Mouse (Mus musculus) ovary, postnatal 14 days (tissue): ENCODE data around the gene Gpr146.
"Not testable (repeated sequence)": the region's sequence is repeated elsewhere in the genome, so short reads cannot be mapped to it uniquely, and the experiment has no call there.

ENCODE experiments used
- DNase-seq: peaks from one replicate; pipeline ENCODE4 v3.0.0; 2022; ENCODE audit warnings: low spot score

Gpr146 gene

DNA sequence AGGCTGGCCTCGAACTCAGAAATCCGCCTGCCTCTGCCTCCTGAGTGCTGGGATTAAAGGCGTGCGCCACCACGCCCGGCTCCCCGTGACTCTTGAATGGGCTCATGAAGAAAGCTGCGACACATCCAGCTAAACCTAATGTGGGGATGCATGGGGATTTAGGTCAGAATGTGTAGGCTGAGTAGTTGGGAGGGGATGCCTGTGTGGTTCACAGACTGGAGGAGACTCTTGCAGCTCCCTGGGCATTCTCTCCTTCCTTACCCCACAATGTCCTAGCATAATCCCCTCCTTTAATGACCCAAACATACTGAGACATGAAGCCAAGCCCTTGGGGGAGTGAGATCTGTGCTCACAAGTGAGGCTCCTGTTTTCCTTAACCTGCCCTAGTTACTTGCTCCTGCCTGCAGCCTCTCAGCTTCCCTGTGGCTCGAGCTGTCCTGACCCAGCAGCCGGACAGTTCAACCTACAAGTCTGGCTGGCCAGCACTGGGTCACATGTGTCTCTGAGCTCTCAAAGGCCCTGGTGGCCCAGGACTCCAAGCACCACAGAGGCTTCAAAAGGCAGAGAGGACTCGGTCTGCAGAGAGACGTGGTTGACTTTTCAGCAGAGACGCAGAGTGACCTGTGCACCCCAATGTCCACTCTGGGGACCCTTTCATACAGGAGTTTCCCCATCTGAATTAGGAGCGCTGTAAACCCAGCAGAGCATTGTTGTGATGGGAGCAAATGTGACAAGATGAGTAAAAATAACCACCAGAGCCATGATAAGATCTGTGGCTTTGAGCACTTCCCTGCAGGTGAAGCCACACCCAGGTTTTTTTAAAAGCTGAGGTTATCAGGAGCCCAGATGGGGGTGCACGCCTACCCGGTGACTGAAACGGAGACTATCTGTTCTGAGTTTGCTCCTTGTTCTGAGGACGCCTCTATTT lies 4.4 kb downstream of the Gpr146 start:
- no peak for DNase-seq

DNA sequence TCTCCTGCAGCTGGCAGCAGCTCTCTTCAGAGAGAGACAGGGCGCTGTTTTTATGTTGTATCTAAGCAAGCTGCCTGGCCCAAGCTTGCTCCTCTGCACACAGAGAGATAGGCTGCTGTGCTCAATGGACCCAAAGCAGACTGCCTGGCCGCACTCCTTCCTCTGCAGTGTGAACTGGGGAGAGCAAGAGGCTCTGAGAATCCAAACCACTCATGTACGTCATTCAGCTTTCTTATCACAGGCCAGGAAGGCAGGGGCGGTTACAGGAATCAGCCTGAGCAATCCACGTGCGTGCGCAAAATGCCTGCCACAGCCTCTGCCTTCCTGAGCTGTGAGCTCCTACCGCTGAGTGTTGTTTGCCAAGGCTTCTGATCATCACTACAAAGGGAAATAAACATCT lies 5.3 kb downstream of the Gpr146 start:
- no peak for DNase-seq

DNA sequence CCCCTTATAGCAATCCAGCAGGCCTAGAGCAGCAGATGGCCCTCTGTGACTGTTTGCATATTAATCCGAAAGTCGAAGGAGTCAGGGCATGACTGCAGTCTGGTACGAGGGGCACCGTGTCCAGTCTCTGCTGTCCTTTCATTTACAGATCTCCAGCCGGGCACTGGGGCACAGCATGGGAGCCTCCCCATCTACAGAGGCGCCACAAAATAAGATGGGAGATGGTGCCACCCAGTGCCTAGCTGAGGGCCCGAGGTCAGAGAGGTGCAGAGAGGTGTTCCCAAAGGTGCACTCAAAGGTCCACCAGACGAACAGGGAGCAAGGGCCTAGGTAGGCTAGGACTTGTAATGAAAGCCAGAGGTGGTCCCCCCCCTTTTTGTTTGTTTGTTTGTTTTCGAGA lies 5.7 kb downstream of the Gpr146 start:
- no peak for DNase-seq

DNA sequence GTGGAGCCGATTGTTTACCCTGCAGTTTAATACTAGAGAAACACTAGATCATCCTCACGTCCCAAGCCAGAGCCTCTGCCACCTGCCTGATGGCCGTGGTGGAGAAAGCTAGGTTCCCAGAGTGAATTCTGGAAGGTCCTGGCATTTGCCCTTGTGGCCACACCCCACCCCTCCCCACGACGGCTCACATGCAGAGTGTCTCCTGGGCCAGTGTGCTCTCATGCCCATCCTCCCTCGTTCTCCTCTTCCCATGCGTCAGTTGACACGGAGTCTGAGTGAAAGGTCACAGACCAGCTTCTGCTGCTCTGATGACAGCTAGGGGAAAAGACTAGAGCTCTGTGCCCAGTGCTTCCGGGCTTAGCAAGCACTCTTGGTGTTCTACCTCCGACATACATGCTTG lies 7.0 kb downstream of the Gpr146 start:
- no peak for DNase-seq

DNA sequence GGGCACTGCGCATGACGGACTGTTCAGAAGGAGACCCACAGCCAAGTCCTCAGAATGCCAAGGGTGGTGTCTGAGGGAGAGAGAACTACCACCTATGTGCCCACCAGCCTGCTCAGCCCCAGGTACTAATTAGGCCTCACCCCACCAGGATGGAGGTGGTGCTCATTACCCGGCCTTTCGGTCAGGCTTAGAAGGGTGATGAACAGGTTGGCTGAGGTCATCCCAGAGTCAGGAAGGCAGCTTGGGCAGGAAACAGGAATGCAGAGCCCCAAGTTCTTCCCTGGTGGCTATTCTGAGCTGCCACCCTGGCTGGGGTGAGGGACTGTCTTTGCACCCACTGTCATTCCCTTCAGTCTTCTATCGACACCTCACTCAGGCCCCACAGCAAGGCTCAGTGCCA lies 8.6 kb downstream of the Gpr146 start:
- no peak for DNase-seq

DNA sequence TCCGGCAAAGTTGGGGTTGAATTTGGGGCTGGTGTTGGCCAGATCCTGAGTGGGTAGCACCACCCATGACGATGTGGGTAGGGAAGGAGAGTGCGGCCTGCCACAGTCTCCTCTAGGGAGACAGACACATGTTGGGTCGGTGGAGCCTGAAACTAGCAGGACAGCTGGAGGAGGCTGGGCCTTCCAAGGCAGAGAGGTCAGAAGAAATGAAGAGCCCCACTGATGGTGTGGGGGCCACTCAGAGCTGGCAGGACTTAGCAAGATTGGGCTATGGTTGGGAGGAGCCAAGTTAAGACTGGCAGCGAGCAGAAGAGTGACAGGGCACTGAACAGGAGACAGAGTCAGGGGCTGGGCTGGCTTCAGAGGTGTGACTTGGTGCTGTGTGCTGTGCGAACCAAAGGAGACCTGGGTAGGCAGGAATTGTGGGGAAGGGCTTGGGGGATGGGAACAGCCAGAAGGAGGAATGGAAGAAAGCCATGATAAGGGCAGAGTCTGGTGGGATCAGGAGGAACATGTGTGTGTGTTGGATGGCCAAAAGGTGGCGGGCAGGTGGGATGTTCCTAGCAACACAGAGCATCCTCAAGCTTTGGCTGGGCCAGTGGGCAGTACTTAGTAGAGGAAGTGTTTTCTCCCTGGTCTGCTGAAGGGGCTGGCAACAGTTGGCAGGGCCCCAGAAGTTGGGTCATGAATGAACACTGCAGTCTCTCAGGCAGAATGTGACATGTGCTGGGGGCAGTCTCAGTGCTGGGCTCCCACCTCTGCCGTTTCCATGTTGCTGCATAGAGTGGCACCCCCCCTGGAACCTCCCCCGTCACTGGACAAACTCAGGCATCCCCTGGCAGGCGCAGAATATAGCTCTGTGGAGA lies 10.1 kb downstream of the Gpr146 start:
- no peak for DNase-seq

DNA sequence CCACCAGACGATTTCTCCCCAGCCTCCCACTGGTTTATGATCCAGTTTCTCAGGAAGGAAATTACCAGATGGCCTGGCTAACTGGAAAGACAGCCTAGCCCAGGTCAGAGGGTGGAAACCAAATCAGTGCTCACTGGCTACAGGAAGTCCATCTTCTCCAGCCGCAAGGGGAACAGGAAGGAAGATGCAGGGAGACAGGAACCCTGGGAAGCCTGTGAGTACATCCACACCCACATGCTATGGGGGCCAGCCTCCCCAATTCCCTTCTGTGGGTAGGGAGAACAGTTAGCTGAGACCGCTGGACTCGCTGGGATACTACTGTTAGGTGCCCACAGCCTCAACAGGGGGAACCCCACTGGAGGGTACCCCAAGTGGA lies 10.7 kb downstream of the Gpr146 start:
- DNase-seq, result no peak

DNA sequence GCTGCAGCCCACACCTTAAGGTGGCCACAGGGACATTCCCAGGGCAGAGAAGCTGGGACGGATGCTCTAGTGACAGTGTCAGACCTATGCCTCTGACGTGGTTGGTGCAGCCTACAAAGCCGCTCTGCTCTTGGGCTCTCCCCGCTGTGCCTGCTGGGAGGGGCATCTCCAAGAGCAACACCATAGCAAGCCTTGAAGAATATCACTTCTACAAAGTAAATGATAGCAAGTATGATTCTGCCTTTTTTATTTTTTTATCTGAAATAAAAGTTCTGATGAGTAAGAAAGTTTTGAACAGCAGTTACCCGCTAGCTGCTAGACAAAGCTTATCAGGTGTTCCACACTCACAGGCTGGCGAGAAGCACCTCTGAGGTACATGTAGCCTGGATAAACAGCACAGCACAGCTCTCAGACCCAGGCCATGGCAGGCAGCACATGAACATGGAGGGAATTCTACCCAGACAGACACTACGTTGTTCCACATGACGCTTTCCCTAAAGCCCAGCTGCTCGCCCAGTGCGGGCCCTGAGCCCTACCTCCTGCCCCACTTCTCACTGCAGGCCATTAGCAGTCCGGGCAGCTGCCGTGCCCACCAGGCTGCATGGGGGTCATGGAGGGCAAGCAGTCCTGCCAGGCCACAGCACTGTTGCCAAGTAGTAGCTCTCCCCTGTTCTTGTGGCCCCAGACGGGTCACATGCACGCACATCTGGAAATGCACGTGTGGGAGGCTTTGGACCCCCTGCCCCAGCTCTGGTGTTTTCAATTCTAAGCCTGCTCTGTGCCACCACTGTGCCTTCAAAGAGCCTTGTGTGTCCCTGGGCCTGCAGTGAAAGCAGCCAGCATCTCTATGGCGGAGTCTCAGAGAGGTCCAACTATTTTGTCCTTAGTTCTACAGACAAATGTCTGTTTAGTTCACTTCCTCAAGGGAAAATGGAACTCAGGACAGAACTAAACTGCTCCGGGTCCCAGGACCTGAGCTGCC lies 11.5 kb downstream of the Gpr146 start:
- no peak for DNase-seq

DNA sequence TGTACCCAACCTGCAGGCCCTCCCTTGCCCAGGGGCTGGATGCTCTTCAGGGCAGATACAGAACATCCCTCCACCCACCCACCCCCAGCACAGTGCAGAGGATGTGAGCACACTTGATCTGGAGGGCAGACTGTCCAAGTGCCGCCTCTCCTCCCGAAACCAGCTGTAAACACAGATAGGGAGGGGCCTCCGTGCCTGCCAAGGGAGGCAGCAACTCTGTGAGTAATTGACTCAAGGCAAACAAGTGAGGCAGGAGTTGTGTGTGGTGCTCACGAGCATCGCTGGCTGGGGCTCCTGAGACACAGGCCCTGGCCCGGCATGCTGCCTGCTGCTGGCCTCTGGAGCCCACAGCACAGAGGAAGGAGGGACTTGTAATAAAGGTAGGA lies 12.2 kb downstream of the Gpr146 start:
- DNase-seq, result no peak

DNA sequence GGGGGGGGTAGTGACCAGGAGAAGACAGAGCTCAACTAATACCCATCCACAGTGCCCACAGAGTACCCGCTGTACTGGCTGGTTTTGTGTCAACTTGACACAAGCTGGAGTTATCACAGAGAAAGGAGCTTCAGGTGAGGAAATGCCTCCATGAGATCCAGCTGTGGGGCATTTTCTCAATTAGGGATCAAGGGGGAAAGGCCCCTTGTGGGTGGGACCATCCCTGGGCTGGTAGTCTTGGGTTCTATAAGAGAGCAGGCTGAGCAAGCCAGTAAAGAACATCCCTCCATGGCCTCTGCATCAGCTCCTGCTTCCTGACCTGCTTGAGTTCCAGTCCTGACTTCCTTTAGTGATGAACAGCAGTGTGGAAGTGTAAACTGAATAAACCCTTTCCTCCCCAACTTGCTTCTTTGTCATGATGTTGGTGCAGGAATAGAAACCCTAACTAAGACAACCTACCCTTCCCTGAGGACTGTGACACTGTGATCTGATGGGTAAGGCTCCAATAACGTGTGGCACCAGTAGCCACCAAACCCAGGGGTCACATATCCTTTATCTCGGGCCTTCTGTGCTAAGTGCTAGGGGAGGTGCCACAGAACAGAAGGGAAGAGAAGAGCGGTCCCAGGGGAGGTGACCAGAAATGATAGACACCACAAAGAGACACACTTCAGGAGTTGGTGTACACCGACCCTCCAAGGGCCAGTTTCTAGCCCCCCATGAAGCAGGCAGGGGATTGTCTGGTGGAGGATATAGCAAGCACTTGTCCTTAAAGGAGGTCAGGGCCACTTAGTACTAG lies 13.0 kb downstream of the Gpr146 start:
- not testable (repeated sequence) for DNase-seq

DNA sequence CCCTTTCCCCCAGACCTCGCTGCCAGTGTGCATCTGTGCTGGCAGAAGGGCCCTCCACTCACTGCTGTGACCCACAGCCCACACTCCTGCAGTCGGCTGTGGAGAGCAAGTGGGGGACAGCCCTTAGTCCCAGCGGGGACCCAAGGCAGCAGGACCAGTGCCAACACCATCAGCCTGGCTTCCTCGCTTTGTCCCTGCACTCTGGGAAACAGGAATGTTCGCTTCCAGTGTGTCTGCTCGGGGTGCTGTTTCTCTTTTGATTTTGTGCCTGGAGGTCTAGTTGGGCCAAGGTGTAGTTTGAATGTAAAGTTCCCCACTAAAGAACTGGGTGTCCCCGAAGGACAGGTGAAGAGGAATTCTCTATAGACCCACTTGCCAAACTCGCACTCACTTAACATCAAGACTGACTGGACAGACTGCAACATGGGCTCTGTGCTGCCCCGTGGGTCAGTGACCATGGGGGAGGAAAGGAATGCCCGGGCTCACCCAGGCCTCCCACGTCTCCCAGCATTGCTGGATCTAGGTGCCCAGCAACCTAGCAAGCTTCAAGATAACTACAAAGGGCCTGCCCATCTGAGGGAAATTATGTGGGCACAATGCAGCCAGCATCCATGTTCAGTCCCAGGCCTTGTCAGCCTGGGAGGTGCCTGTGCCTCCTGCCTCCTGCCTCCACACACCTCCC lies 14.0 kb downstream of the Gpr146 start:
- DNase-seq, result no peak

DNA sequence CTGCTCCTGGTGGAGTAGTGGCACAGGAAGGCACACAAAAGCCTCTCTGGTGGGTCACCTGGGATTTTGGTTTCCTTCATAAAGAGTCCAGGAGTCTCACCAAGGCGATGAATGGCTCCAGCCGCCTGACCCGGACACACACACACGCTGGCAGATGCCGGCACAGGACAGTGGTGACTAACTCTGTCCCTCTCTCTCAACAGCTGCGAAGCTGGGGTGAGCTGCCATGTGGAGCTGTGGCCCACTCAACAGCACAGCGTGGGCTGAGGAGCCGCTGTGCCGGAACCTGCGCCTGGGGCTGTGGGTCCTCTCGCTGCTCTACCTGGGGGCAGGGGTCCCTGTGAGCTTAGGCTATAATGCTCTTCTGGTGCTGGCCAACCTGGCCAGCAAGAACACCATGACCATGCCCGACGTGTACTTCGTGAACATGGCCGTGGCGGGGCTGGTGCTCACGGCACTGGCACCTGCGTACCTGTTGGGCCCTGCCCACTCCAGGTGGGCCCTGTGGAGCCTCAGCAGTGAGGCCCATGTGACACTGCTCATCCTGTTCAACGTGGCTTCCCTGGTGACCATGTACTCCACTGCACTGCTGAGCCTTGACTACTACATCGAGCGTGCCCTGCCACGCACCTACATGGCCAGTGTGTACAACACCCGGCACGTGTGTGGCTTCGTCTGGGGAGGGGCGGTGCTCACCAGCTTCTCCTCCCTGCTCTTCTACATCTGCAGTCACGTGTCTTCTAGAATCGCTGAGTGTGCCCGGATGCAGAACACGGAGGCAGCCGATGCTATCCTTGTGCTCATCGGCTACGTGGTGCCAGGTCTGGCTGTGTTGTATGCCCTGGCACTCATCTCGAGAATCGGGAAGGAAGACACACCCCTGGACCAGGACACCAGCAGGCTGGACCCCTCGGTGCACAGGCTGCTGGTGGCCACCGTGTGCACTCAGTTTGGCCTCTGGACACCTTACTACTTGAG lies 15.0 kb downstream of the Gpr146 start:
- no peak for DNase-seq

DNA sequence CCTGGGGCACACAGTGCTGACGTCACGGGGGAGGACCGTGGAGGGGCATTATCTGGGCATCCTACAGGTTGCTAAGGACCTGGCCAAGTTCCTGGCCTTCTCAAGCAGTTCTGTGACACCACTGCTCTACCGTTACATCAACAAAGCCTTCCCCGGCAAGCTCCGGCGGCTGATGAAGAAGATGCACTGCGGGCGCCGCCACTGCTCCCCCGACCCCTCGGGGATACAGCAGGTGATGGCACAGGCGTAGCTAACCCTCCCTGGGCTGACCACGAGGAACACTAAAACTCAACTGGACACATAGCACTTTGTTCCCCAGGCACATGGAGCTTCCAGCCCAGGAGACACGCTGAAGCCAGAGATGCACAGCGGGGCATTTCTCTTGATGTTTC lies 15.7 kb downstream of the Gpr146 start:
- DNase-seq, result no peak

DNA sequence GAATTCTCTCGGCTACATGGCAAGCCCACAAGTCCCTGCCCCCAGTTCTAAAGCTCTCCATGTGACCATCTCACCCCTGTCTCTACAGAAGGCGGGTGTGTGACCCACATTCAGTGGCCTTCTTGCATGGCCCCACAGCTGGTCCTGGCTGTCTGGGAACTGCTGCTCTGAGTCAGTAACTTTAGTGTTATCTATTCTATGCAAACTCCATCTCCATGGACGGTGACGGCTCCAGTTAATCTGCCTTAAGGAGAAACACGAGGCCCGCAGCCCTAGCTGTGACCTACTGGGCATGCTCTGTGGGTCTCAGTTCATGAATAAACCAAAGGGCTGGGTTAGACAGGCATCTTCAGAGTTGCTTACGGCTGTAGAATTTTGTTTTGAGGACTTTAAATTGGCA lies 16.9 kb downstream of the Gpr146 start:
- no peak for DNase-seq

DNA sequence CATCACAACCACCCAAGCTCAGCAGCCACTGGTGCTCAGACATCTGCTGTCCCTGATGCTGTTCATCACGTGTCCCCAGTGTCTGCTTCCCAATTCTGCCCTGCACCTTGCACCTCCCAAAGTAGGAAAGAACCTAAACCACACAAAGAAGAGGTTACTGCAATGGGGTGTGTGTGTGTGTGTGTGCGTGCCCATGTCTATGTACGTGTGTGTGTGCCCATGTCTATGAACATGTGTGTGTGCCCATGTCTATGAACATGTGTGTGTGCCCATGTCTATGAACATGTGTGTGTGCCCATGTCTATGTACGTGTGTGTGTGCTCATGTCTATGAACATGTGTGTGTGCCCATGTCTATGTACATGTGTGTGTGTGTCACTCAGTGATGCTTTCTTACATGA lies 18.0 kb downstream of the Gpr146 start:
- DNase-seq, result no peak

DNA sequence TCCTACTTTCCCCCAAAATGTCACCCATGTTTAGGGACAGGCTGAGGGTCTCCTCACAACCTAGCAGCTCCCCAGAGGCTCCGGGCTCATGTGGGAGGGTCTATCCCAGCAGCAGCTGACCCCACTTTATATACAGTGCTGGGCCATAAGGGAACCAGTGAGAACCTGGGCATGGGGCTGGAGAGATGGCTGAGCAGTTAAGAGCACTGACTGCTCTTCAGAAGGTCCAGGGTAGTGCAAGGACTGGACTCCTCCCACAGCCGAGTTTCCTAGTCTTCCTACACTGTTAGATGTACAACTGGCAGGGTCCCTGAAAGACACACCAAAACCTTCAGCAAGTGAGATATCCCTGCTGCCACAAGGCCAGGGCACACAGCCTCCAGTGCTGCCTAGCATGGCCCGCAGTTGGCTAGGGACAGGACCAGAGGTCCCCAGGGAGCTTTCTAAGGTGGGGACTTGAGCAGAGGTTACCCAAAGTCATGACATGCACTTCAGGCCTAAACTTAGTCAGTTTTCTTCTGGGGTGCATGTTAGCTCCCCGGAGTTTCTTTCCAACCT lies 19.9 kb downstream of the Gpr146 start:
- no peak for DNase-seq

DNA sequence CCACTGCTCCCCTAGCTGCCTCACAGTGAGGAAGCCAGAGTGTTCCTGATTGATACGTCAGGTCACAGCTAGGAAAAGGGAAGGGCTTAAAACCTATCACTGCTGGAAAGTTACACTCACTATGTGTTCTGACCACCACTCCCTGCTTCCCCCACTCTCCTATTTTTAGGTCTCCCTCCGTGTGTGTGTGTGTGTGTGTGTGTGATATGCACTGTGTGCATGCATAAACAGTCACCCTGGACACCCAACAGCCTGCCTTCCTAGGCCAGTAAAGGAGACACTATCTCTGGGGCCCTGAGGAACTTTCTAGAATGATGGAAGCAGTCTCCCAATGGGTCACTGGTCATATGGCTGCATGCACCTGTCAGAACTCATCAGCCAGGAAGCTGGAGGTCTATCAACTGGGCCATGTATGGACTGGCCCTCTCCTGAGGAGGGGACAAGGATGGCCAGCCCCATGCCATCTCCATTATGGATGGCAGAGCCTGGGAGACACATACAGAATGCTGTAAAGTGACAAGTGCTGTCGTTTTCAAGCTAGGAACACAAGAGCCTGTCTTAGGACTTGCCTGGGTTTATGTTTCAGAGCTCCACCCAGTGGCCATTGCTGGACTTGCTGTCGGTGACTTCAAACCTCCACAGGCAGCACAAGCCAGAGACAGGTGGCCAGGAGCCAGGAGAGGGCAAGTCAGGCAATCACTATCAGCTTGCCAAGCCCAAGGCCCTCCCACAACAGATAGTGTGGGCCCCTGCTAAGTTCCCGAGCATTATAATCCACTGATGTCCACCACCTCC lies 20.7 kb downstream of the Gpr146 start:
- peak; percentile 93 for DNase-seq

DNA sequence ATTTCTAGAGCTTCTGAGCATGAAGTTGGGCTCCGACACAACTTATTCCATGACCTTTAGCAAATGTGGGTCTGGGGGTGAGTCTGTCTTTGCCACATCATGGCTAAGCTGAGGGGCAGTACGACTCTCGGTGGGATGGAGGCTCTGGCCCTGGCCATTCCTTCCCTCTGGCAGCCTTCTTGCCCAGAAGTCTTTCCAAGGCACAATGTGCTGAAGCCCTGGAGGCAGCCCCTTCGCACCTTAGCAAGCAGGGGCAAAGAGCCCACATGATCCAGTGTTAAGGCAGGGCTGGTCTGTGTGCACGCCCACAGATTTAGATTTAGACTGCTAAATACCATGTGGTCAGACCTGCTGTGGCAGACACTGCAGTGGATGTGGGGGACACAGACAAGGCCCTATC lies 21.3 kb downstream of the Gpr146 start:
- DNase-seq, result no peak
